Mouse (Mus musculus) cerebellum, adult 9-10 months (tissue): ENCODE results near the gene Dapk3.
"Not testable (repeated sequence)": the region's sequence is repeated elsewhere in the genome, so short reads cannot be mapped to it uniquely, and the experiment has no call there.

ENCODE experiments used
- DNase-seq: peaks from one replicate; pipeline ENCODE4 v3.0.0; 2022

Gene Dapk3

DNA sequence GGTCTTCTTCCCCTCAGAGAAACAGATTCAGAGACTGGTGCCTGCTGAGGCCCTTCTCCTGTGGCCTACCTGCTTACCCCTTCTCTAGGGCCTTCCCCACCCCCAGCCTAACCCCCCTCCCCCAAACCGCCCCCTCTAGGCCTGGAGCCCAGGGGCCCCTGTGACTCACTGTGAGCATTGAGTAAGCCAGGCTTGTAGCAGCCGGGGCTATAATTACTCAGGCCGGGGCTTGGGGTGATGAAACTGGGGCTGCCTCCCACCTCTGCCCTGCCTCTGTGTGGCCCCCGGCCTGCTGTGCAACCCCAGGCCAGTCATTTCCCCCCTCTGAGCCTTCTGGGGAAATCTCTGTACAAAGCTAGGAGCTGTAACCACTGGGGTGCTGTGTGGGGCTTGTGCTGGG, 36.5 kb upstream of the Dapk3 start:
- no peak for DNase-seq

DNA sequence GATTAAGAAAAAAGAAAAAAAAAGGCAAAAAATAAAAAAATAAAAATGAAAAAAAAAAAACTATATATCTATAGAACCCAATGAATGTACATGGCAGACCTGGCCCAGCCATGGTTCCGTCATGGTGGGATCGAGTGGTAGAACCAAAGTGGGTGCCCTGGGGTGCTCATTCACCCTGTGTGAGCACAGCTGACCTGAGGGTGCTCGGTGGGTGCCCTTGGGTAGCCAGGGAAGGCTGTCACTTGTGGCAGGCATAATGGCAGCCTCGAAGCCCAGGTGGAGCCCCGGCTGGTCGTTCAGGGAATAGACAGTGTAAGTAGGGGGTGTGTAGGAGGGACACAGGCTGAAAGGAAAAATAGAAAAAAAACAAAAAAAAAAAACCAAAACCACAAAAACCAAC, 31.5 kb upstream of the Dapk3 start:
- no peak for DNase-seq

DNA sequence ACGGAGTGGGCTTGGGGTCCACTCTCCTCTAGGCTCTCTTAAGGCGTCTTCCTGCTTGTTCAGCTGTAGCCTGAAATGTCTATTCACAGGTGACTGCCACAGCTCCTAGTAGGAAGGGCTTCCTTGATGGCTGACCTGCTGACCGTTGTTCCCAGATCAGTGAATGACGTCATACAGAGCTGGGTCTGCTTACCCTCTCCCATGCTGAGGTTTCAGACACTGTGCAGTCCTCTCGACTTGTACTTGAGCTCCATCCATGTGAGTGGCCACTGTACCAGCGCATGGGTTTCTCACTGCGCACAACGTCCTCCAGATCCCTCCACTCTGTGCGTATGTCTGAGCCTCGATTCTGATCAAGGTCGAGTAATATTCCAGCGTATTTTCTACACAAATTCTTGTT, 30.2 kb upstream of the Dapk3 start:
- DNase-seq, result no peak

DNA sequence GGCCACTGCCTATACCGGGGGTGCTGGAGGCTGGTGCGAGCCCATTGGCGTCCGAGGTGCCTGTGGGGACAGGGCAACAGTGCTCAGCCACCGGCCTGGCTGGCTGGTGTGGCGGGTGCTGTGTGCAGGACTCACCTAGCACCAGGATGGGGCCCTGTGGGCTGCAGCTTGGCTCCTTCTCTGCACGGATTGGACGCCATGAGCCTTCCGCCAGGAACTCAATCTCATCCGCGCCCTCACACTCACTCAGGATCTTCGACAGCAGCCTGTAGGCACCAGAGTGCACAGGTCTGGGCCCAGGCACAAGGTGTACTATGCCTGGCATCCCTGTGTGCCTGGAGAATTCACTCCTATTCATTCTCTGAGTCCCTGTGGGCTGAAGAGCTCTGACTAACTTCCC, 28.5 kb upstream of the Dapk3 start:
- no peak for DNase-seq

DNA sequence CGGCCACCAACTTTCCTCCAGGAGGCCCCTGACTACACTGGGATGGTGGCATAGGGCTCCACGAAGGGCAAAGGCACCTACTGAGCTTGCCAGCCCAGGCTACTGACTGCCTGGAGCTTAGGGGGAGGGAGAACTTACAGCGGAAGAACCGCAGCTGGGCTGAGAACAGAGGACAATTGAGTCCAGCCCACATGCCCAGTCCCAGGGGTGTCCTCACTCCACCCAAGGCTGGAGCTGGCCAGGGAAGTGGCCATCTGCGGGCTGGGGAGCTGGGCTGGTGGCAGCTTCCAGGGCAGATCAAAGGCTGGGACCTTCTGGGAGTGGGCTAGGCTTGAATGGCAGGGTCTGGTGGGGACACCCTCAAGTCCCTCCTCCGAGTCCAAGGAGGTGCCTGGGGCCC, 28.1 kb upstream of the Dapk3 start:
- no peak for DNase-seq

DNA sequence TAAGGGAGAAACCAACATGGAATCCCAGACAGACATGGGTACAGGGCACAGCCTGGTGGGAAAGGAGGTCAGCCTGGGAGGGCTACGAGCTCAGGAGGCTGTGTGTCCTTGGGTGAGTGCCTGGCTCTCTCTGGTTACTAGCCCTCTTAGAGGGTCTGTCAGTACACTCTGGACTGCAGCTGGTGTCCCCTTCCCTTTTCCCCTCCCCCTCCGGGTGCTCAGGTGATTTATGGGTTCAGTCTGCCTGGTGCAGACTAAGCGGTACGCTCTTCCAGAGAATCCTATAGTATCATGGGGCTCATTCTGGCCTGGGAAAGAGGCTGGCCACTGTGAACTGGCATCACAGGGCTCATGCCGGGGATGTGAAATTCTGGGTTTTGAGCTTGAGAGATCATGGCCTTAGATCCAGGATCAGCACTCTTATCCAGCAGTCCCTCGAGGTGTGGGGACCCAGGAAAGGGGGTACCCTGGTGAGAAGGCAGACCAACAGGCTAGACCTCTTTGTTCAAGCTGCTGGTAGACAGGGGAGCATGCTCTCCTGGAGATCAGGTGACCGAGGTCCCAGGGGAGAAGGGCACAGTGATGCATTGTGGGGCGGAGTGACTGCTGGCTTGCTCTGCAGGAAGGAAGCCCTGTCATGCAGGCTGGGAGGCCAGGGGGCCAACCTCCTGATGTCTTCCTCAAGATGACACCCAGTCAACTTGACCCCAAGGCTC, 21.0 kb upstream of the Dapk3 start:
- no peak for DNase-seq

DNA sequence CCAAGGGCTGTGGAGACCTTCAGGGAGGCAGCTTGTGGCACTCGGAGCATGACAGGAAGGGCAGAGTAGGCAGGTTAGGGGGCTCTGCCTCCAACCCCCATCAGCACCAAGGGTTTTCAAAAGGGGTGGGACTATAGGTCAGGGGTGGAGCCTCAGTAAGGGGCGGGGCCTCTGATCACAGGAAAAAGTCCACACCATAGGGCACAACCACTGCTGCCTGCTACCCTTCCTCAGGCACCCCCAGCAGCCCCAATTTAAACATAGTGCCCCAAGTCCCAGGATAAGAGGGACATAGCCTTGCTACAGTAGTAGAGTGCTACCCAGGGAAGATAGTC, 20.5 kb upstream of the Dapk3 start:
- DNase-seq, result no peak

DNA sequence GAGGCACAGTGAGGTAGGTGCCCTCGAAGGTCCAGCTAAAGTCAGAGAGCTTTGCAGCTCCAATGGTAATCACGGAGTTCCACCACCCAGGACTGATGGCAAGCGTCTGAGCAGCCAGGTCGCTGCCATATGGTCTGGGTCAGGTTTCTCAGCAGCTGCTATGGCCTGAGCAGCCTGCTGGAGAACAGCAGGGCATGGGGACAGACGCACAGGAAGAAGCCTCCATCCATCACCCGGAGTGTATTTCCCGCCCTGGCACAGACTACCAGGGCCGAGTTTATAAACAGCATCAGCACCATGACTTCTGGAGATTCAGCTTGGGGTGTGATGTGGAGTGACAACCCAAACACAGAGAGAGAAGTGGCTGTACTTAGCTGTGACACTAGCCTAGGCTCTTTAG, 17.7 kb upstream of the Dapk3 start:
- peak; percentile 81 for DNase-seq

DNA sequence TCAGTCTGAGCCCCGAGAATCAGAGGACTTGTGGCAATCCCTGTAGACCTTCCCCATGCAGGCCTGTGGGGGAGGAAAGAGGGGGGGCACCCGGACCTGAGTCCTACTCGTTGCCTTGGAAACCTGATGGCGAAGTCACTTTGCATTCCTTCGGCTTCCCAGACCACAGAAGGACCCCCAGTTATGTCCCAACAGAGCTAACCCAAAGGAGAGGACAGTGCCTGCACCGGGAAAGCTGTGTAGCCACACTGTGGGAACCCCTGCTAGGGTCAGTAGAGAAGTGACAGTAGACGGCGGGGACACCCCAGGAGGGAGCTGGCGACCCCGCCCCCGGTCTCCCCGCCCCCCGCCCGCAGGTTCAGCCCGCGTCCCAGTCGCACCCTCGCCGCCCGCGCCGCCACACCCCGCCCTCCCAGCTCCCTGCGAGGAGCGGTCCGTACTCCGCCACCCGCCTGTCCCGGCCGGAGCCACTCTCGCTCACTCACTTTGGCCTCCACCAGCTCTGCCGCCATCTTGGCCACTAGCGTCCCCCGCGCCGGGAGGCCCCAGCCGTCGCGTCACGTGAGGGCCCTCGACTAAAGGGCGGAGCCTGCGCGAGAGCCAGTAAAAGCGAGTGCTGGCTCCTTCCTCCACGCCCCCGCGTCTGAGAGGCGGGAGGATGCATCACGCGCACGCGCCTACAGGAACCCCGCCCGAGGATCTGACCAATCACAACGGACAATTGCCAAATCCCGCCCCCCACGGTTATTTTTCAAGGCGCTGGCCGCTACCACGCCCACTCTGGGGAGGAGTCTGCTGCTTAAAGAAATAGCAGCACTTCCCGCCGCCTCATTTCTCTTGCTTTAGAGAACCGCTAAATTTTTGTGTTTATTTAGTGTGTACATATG, 15.4 kb upstream of the Dapk3 start, which contains the start of gene Pias4:
Gene Pias4, minus strand, starts transcription at position 724 of the 887 bp plus-strand sequence.
- DNase-seq, result peak; percentile 100

DNA sequence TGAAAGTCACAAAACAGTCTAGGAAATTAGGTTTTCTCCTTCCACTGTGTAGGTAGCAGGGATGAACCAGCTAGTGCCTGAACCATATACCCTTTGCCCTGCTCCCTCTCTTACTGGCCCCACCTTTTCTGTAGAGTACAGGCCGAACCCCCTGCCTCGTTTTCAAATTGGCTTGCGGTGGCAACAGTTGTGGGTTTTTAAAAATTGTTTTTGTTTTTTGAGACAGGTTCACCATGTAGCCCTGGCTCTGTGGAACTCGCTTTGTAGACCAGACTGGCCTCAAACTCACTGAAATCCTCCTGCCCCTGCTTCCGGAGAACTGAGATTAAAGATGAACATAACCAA, 14.7 kb upstream of the Dapk3 start:
- no peak for DNase-seq

DNA sequence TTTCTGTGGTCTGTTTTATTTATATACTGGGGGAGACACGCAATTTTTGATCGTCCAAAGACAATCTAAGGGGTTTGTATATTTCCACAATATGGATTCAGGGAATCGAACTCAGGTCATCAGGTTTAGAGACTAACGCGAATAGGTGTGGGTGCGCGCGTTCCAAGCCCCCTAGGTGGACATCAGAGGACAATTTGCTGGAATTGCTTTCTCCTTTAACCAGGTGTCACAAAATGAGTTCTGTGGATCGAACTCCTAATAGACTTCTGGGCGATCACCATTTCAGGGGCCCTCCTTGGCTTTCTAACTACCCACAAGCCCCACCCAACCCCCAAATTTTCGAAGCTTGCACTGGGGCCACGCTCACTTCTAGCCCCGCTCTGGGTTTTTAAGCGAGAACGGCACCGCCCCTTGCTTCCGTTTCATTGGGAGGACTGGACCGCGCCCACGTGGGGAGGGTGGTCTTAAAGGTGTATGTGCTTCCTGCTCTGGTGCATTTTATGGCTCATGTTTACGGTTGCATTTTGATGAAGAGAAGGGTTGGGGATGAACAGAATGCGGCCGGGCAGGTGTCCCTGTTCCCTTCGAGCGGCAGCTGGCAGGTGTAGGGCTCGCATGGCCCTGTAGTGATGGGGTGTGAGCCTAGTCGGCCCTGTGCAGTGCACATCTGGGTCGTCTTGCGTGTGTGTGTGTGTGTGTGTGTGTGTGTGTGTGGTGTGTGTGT, 14.1 kb upstream of the Dapk3 start:
- peak; percentile 86 for DNase-seq

DNA sequence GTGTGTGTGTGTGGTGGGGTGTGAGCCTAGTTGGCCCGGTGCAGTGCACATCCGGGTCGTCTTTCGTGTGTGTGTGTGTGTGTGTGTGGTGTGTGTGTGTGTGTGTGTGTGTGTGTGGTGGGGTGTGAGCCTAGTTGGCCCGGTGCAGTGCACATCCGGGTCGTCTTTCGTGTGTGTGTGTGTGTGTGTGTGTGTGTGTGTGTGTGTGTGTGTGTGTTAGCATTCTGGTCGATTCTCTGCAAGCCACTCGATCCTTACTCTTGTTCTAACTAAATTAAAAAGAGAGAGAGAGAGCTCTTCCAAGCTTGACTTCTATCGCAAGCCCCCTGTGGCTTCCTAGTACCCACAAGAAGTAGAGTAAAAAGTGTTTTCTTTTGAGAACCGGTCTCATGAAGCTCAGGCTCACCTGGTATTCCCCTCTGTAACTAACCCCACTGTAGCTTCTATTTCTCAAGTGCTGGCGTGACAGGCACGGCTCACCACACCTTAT, 13.3 kb upstream of the Dapk3 start:
- DNase-seq, result peak; percentile 63

DNA sequence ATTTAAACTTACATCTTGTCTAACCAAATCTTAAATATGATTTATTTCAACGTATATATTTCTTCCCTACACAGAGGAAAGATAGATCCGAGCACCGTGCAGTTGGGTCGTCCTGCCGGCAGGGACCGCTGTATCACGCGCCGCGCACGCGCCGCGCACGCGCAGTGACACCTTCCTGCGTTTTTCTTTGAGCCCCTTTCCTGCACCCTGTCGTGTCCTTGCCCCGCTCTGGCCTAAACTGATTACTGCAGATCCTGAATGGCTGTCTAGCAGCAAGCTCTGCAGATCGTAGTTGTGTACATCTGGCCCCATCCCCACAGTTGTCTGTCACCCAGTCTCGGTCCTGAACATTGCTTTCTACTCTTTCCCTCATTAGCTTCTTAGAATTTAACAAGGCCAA, 9.7 kb upstream of the Dapk3 start:
- peak; percentile 85 for DNase-seq

DNA sequence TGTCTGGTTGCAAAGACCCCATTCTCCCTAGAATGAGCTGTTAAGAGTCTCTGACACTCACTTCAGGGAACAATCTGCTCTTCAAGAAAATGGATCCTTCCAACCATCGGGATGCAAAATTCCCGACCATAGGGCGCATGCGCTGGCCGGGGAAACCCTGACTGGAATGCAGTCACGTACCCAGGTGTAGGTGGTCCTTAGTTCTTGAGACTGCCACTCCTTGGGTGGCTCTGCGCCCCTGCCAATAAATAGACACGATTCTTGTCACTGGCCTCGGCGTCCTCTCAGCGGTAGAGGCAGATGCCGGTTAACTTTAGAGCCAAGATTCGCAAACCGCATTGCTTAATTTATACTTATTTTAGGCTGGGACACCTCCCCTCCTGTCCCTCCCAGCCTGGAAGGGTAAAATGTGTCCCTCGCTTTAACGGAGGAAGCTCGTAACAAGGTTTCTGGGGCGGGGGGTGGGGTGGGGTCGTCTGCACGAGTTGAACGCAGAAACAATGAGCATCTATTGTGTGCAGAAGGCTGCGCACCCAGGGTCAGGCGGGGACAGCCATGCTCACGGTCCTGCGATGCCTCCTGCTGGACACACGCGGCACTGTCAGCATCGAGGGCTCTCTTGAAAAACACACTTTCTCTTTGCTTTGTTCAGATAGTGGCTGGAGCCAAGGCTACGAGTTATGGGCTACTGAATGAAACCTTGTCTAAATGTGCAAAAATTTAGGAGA, 8.0 kb upstream of the Dapk3 start:
- peak; percentile 95 for DNase-seq

DNA sequence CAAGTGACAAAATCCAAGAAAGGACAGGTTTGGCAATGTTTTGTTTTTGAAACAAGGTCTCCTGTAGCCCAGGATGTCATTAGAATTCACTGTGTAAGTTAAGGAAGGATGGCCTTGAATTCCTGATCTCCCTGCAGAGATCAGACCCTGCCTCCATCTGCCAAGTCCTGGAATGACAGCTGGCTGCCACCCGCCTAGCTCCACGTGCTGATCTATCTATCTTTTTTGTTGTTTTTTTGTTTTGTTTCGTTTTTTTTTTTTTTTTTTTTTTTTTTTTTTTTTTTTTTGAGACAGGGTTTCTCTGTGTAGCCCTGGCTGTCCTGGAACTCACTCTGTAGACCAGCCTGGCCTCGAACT, 7.5 kb upstream of the Dapk3 start:
- not testable (repeated sequence) for DNase-seq

DNA sequence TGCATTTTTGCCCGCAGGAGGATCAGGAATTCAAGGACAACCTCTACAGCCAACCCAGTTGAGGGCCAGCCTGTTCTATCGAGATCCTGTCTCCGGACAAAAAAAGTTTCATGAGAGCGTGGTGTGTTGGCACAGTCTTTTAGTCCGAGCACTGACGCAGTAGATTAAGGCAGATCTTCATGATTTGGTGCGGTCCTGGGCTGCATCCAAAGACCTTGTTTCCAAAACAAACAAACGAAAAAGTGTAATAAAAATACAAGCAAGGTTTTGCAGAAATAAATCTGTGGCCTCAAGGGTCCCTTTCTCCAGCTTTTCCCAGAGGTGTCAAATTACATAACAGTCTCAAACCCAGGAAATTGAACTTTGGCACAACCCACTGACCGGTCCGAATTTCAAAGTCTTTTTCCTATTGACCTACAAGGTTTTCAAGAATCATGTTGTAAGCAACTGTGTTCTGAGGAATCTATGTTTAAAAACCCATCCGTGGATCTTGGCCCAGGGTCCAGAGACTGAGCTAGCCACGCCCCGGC, 6.8 kb upstream of the Dapk3 start:
- DNase-seq, result no peak

DNA sequence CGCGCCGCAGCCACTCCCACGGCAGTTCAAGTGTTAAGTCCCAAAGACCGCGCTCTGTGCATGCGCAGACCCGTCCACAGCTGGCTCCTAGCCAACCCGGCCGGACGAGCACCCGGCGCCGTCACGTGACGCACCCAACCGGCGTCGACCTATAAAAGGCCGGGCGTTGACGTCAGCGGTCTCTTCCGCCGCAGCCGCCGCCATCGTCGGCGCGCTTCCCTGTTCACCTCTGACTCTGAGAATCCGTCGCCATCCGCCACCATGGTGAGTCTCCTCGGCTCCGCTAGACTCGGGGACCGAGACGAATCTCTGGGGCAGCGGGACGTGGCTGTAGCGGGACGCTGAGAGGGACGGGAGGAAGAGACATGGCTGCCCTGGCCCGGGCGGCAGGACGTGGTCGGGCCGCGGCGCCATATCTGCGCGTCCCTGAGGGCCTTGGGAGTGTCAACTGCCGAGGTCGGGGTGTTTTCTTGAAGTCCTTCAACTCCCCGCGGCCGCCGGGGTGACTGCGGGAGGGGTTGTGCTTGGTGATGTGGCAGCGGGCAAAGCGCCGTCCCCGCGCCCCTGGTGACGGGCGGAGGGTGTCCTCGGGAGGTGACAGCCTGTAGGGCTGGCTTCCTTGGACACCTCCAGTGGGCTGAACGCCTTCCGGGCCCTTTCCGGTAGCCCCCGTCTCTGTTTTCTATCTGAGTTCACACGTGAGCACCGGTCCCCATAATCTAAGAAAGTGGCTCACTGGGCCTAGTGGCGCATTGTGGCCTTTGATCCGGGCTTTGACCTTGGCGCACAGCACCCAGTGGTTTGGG, 6.1 kb upstream of the Dapk3 start, which contains the start of gene Eef2:
Gene Eef2, plus strand, starts transcription at position 166 of the 806 bp plus-strand sequence.
- DNase-seq, result peak; percentile 99

DNA sequence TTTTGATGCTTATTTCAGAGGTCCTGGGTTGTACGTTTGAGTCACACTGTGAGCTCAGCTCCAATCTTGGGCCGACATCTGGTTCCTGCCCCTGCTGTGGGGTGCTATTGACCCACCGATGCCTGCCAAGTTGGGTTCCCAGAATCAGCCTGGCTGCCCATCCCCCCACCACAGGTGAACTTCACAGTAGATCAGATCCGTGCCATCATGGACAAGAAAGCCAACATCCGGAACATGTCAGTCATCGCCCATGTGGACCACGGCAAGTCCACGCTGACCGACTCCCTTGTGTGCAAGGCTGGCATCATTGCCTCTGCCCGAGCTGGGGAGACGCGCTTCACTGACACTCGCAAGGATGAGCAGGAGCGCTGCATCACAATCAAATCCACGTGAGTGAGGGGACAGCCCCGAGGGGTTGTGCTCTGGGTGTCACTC, 5.3 kb upstream of the Dapk3 start:
- DNase-seq, result peak; percentile 77

DNA sequence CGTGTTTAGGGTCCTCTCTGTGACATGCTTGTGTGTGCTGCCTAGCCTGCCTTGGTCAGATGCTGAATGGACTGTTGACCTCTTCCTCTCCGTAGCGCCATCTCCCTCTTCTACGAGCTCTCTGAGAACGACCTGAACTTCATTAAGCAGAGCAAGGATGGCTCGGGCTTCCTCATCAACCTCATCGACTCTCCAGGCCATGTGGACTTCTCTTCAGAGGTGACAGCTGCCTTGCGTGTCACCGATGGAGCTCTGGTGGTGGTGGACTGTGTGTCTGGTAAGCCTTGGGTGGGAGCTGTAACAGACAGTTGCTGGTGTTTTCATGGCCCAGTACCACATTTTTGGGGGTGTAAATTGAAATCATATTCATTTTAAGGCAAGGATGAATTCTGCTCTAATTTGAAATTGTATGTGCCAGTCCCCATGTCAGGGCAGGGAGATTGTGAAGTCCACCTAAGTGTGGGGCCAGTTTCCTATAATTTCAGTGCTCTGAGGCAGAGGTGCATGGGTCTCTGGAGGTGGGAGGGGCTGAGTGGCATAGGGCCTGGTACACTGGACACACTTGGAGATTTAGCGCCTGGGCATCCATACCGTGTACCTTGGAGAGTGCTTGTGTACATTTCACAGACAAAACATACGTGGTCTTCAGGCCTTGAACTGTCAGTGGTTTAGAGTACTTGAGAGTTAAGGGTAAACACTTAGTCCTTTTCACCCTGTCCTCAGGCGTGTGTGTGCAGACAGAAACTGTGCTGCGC, 4.7 kb upstream of the Dapk3 start:
- peak; percentile 54 for DNase-seq

DNA sequence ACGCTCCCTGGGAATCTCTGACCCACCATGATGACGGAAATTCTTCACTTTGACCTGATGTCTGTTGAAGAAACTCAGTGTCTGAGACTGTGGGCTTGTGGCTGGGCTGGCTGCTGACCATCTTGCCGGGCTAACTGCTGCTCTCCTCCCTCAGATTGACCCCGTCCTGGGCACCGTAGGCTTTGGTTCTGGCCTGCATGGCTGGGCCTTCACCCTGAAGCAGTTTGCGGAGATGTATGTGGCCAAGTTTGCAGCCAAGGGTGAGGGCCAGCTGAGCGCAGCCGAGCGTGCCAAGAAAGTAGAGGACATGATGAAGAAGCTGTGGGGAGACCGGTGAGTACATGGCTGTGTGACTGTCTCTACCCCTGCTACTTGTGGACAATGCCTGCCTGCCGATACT, 3.9 kb upstream of the Dapk3 start:
- no peak for DNase-seq
